Mouse (Mus musculus): ENCODE data around the gene 1110008L16Rik.
"Not testable (repeated sequence)": the region's sequence is repeated elsewhere in the genome, so short reads cannot be mapped to it uniquely, and the experiment has no call there.

1110008L16Rik gene

GRCm38 (mm10) chr12:55338490-55338889 is 39.1 kb downstream of the 1110008L16Rik start:
- DNase-seq (ENCODE audit: low read depth, low spot score): not testable (repeated sequence)

- DNase-seq (ENCODE audit: low read depth, low spot score): not testable (repeated sequence)
Observed at GRCm38 (mm10) chr12:55343045-55343444, 43.7 kb downstream of the 1110008L16Rik start.

GRCm38 (mm10) chr12:55343998-55344397 is 44.6 kb downstream of the 1110008L16Rik start:
- DNase-seq (ENCODE audit: low read depth, low spot score): no peak

GRCm38 (mm10) chr12:55344583-55344982 is 45.2 kb downstream of the 1110008L16Rik start:
- no peak for DNase-seq (ENCODE audit: low read depth, low spot score)

GRCm38 (mm10) chr12:55353423-55353822 is 54.0 kb downstream of the 1110008L16Rik start:
- no peak for DNase-seq (ENCODE audit: low read depth, low spot score)

GRCm38 (mm10) chr12:55354904-55355303 is 55.5 kb downstream of the 1110008L16Rik start:
- DNase-seq (ENCODE audit: low read depth, low spot score): no peak

GRCm38 (mm10) chr12:55357303-55357702 is 57.9 kb downstream of the 1110008L16Rik start:
- no peak for DNase-seq (ENCODE audit: low read depth, low spot score)

- no peak for DNase-seq (ENCODE audit: low read depth, low spot score)
Observed at GRCm38 (mm10) chr12:55360929-55361328, 61.6 kb downstream of the 1110008L16Rik start.

GRCm38 (mm10) chr12:55365083-55365482 is 65.7 kb downstream of the 1110008L16Rik start:
- DNase-seq (ENCODE audit: low read depth, low spot score): no peak

- DNase-seq (ENCODE audit: low read depth, low spot score): no peak
Observed at GRCm38 (mm10) chr12:55372424-55373055, 73.2 kb downstream of the 1110008L16Rik start.

GRCm38 (mm10) chr12:55376956-55377609 is 77.7 kb downstream of the 1110008L16Rik start:
- no peak for DNase-seq (ENCODE audit: low read depth, low spot score)

- no peak for DNase-seq (ENCODE audit: low read depth, low spot score)
Observed at GRCm38 (mm10) chr12:55377610-55377980, 78.2 kb downstream of the 1110008L16Rik start.

GRCm38 (mm10) chr12:55384023-55384749 is 84.8 kb downstream of the 1110008L16Rik start, which contains the start of gene Psma6:
Gene Psma6 (plus strand): TSS chr12:55384222.
- no peak for DNase-seq (ENCODE audit: low read depth, low spot score)

GRCm38 (mm10) chr12:55384826-55385225 is 85.4 kb downstream of the 1110008L16Rik start:
- DNase-seq (ENCODE audit: low read depth, low spot score): no peak

GRCm38 (mm10) chr12:55385931-55386330 is 86.6 kb downstream of the 1110008L16Rik start:
- no peak for DNase-seq (ENCODE audit: low read depth, low spot score)

GRCm38 (mm10) chr12:55386456-55386855 is 87.1 kb downstream of the 1110008L16Rik start:
- no peak for DNase-seq (ENCODE audit: low read depth, low spot score)

- DNase-seq (ENCODE audit: low read depth, low spot score): no peak
Observed at GRCm38 (mm10) chr12:55387083-55387787, 87.9 kb downstream of the 1110008L16Rik start.

GRCm38 (mm10) chr12:55387788-55388465 is 88.5 kb downstream of the 1110008L16Rik start:
- no peak for DNase-seq (ENCODE audit: low read depth, low spot score)

GRCm38 (mm10) chr12:55388478-55388877 is 89.1 kb downstream of the 1110008L16Rik start:
- no peak for DNase-seq (ENCODE audit: low read depth, low spot score)

GRCm38 (mm10) chr12:55389132-55390081 is 90.0 kb downstream of the 1110008L16Rik start:
- no peak for DNase-seq (ENCODE audit: low read depth, low spot score)

All from c-Kit-negative CD71-positive TER-119-positive erythroid progenitor cells, embryonic 14.5 days (primary cell).